Mouse (Mus musculus): ENCODE results near the gene Sytl3. TPM values are rescaled to one million over a fixed set of nuclear protein-coding genes. Genes with fewer than 3 reads are reported as not detected.

Sytl3 gene
- total RNA-seq, 2 experiments from 2014 or later: 0.32 to 0.70 TPM

GRCm38 (mm10) chr17:6783006-6783661 lies 124.2 kb downstream of the Sytl3 start:
- no peak for DNase-seq (ENCODE audit: low spot score in 2 of 2)
- intact Hi-C loops (cut with DNase I): loop anchor here (5.0 kb wide), 1 partner anchor 44 kb away; no protein-coding TSS in a partner anchor

DNA sequence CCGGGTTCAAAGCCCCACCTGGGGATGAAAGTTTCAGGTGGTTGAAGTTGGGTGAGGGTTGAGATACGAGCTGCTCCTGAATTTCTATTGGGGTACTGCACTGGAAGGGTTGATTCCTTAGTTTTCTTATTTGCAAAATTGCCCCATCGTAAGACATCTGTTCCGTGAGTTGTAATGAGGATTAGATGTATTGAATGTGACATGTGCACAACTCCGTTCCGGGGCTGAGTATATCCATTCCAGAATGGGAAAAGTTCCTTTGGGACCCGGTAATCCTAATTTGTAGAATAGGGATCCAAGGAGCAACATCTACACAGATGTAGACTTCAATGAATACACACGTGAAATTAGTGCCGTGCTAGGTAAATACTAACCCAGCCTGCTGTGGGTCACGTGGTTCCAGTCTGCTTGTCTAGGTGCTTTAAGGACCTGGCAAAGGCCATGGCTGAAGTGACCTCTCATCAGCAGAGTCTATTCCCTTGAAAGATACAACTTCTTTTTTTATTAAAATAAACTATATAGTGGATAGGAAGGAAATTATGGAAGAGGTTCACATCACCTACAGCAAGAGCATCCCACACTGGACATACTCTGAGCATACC lies 125.0 kb downstream of the Sytl3 start:
- intact Hi-C loops (cut with DNase I): loop anchor here (5.0 kb wide), 1 partner anchor 43 kb away; no protein-coding TSS in a partner anchor

DNA sequence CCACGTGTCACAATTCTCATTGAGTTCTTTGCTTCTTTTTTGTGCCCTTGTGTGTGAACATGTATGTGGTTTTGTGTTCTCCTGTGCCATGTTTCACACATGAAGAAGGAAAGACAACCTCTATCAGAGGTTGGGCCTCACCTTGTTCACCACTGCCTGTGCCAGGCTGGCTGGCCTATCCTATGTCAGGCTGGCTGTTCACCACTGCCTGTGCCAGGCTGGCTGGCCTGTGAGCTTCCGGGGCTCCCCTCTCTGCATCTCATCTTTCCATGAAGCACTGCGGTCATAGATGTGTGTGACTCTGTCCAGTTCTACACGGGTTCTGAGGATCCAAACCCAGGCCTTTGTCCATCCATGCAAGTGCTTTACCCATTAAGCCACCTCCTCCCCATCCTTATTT lies 128.3 kb downstream of the Sytl3 start:
- DNase-seq (ENCODE audit: low spot score in 2 of 2): no peak
- intact Hi-C loops (cut with DNase I): no loop called here

More for the DNA sequence above, 125.0 kb downstream of the Sytl3 start:
- no peak for DNase-seq (ENCODE audit: low spot score in 2 of 2)

Other genes starting within 250 kb of the Sytl3 start
- gene Dynlt1b, start 229.0 kb upstream of the Sytl3 start, total RNA-seq (2021): 100 to 1,000 TPM; 149 to 156 TPM
- 10 to 100 TPM; 19.5 to 22.7 TPM for gene Dynlt1c, start 57.4 kb upstream of the Sytl3 start, total RNA-seq (2021)
- 100 to 1,000 TPM; 107 to 114 TPM for gene Dynlt1f, start 3.2 kb upstream of the Sytl3 start, total RNA-seq (2021)
- 10 to 100 TPM; 43.6 to 47.9 TPM for gene Ezr, start 123.7 kb downstream of the Sytl3 start, total RNA-seq (2021)